Mouse (Mus musculus): ENCODE results near the gene Magi1. TPM values are rescaled to one million over a fixed set of nuclear protein-coding genes. Genes with fewer than 3 reads are reported as not detected.

Magi1 gene
- polyA plus RNA-seq, 1 experiment, result 3.4 TPM

GRCm38 (mm10) chr6:94197831-94198230, 85.9 kb downstream of the Magi1 start:
- H3K36me3 ChIP-seq (ENCODE audit: control insufficient read depth, insufficient read depth), result no peaks in the 10 kb centered on the region
- no peaks in the 10 kb centered on the region for H3K27me3 ChIP-seq (ENCODE audit: control insufficient read depth, insufficient read depth, insufficient read length)
- no peak overlapping the region for H3K4me3 ChIP-seq
- no peak overlapping the region for H3ac ChIP-seq (ENCODE audit: control insufficient read depth, insufficient read length)
- H3K4me2 ChIP-seq (ENCODE audit: low read depth), result no peak overlapping the region
- H3K79me2 ChIP-seq (ENCODE audit: control insufficient read depth, insufficient read depth), result no peaks in the 10 kb centered on the region
- no peak for TF ChIP-seq TCF12 (IDR thresholded peaks at IDR 0.05; ENCODE audit: insufficient read depth, poor library complexity, severe bottlenecking)
- no peak for TF ChIP-seq E2F4 (IDR thresholded peaks at IDR 0.05; ENCODE audit: insufficient read depth)
- TF ChIP-seq TCF3 (IDR thresholded peaks at IDR 0.05; ENCODE audit: insufficient read length, low read depth), result no peak
- TF ChIP-seq MYOD1 (IDR thresholded peaks at IDR 0.05; ENCODE audit: control insufficient read depth in 1 of 3, insufficient read length in 2 of 3, low read depth in 2 of 3), result no peak
- TF ChIP-seq USF1 (IDR thresholded peaks at IDR 0.05; ENCODE audit: low read depth), result no peak
- no peak for TF ChIP-seq SRF (IDR thresholded peaks at IDR 0.05; ENCODE audit: control insufficient read depth, insufficient read length, low read depth)
- TF ChIP-seq REST (IDR thresholded peaks at IDR 0.05; ENCODE audit: insufficient read depth, insufficient read length), result no peak
- no peak for TF ChIP-seq CEBPB (IDR thresholded peaks at IDR 0.05; ENCODE audit: insufficient read depth, poor library complexity, severe bottlenecking)
- TF ChIP-seq MAX (IDR thresholded peaks at IDR 0.05; ENCODE audit: low read depth), result no peak
- TF ChIP-seq MYOG (IDR thresholded peaks at IDR 0.05; ENCODE audit: control insufficient read depth in 1 of 3, insufficient read depth in 1 of 3, insufficient read length in 2 of 3, low read depth in 2 of 3), result no peak
- TF ChIP-seq POLR2AphosphoS2 (IDR thresholded peaks at IDR 0.05; ENCODE audit: insufficient read length, low read depth), result no peak
- no peak for TF ChIP-seq POLR2A (IDR thresholded peaks at IDR 0.05; ENCODE audit: insufficient read length, low read depth)

GRCm38 (mm10) chr6:94195303-94195911, 88.3 kb downstream of the Magi1 start:
- no peak for TF ChIP-seq POLR2AphosphoS2 (IDR thresholded peaks at IDR 0.05; ENCODE audit: insufficient read length, low read depth)
- no peak for TF ChIP-seq POLR2A (IDR thresholded peaks at IDR 0.05; ENCODE audit: insufficient read length, low read depth)
- TF ChIP-seq USF1 (IDR thresholded peaks at IDR 0.05; ENCODE audit: low read depth), result no peak
- TF ChIP-seq CEBPB (IDR thresholded peaks at IDR 0.05; ENCODE audit: insufficient read depth, poor library complexity, severe bottlenecking), result no peak
- no peak for TF ChIP-seq TCF12 (IDR thresholded peaks at IDR 0.05; ENCODE audit: insufficient read depth, poor library complexity, severe bottlenecking)
- TF ChIP-seq MAX (IDR thresholded peaks at IDR 0.05; ENCODE audit: low read depth), result no peak

GRCm38 (mm10) chr6:94190830-94191229, 92.9 kb downstream of the Magi1 start:
- TF ChIP-seq POLR2A (IDR thresholded peaks at IDR 0.05; ENCODE audit: insufficient read length, low read depth) (no peak), CEBPB (IDR thresholded peaks at IDR 0.05; ENCODE audit: insufficient read depth, poor library complexity, severe bottlenecking) (no peak), TCF3 (IDR thresholded peaks at IDR 0.05; ENCODE audit: insufficient read length, low read depth) (no peak), SRF (IDR thresholded peaks at IDR 0.05; ENCODE audit: control insufficient read depth, insufficient read length, low read depth) (no peak), USF1 (IDR thresholded peaks at IDR 0.05; ENCODE audit: low read depth) (no peak)

More at GRCm38 (mm10) chr6:94195303-94195911, 88.3 kb downstream of the Magi1 start:
- H3K79me2 ChIP-seq (ENCODE audit: control insufficient read depth, insufficient read depth), result no peaks in the 10 kb centered on the region
- no peak overlapping the region for H3K4me3 ChIP-seq
- no peak overlapping the region for H3K4me2 ChIP-seq (ENCODE audit: low read depth)
- no peak overlapping the region for H3ac ChIP-seq (ENCODE audit: control insufficient read depth, insufficient read length)
- H3K27me3 ChIP-seq (ENCODE audit: control insufficient read depth, insufficient read depth, insufficient read length), result no peaks in the 10 kb centered on the region
- no peaks in the 10 kb centered on the region for H3K36me3 ChIP-seq (ENCODE audit: control insufficient read depth, insufficient read depth)

GRCm38 (mm10) chr6:94189379-94189778, 94.3 kb downstream of the Magi1 start:
- H3K36me3 ChIP-seq (ENCODE audit: control insufficient read depth, insufficient read depth), result no peaks in the 10 kb centered on the region
- no peak overlapping the region for H3K4me2 ChIP-seq (ENCODE audit: low read depth)
- TF ChIP-seq POLR2AphosphoS2 (IDR thresholded peaks at IDR 0.05; ENCODE audit: insufficient read length, low read depth) (no peak), E2F4 (IDR thresholded peaks at IDR 0.05; ENCODE audit: insufficient read depth) (no peak), MYOD1 (IDR thresholded peaks at IDR 0.05; ENCODE audit: control insufficient read depth in 1 of 3, insufficient read length in 2 of 3, low read depth in 2 of 3) (no peak), CEBPB (IDR thresholded peaks at IDR 0.05; ENCODE audit: insufficient read depth, poor library complexity, severe bottlenecking) (no peak), MAX (IDR thresholded peaks at IDR 0.05; ENCODE audit: low read depth) (no peak), TCF12 (IDR thresholded peaks at IDR 0.05; ENCODE audit: insufficient read depth, poor library complexity, severe bottlenecking) (no peak), TCF3 (IDR thresholded peaks at IDR 0.05; ENCODE audit: insufficient read length, low read depth) (no peak), SRF (IDR thresholded peaks at IDR 0.05; ENCODE audit: control insufficient read depth, insufficient read length, low read depth) (no peak), USF1 (IDR thresholded peaks at IDR 0.05; ENCODE audit: low read depth) (no peak), REST (IDR thresholded peaks at IDR 0.05; ENCODE audit: insufficient read depth, insufficient read length) (no peak), MYOG (IDR thresholded peaks at IDR 0.05; ENCODE audit: control insufficient read depth in 1 of 3, insufficient read depth in 1 of 3, insufficient read length in 2 of 3, low read depth in 2 of 3) (no peak), POLR2A (IDR thresholded peaks at IDR 0.05; ENCODE audit: insufficient read length, low read depth) (no peak)
- no peaks in the 10 kb centered on the region for H3K27me3 ChIP-seq (ENCODE audit: control insufficient read depth, insufficient read depth, insufficient read length)
- H3K4me3 ChIP-seq, result no peak overlapping the region
- no peak overlapping the region for H3ac ChIP-seq (ENCODE audit: control insufficient read depth, insufficient read length)
- no peaks in the 10 kb centered on the region for H3K79me2 ChIP-seq (ENCODE audit: control insufficient read depth, insufficient read depth)

More at GRCm38 (mm10) chr6:94190830-94191229, 92.9 kb downstream of the Magi1 start:
- Histone ChIP-seq H3K36me3 (ENCODE audit: control insufficient read depth, insufficient read depth) (no peaks in the 10 kb centered on the region), H3K79me2 (ENCODE audit: control insufficient read depth, insufficient read depth) (no peaks in the 10 kb centered on the region), H3K4me3 (no peak overlapping the region), H3K27me3 (ENCODE audit: control insufficient read depth, insufficient read depth, insufficient read length) (no peaks in the 10 kb centered on the region), H3ac (ENCODE audit: control insufficient read depth, insufficient read length) (no peak overlapping the region), H3K4me2 (ENCODE audit: low read depth) (no peak overlapping the region)

Data from myocyte (in vitro differentiated cells).